Mouse (Mus musculus) kidney, adult 9 months (tissue): ENCODE data around the gene Trim8.
A peak's percentile ranks its signal among the peaks of the same experiment; 100 is the strongest.

ENCODE experiments used
- DNase-seq: peaks from one replicate; pipeline ENCODE4 v3.0.0; 2022

The Trim8 gene

DNA sequence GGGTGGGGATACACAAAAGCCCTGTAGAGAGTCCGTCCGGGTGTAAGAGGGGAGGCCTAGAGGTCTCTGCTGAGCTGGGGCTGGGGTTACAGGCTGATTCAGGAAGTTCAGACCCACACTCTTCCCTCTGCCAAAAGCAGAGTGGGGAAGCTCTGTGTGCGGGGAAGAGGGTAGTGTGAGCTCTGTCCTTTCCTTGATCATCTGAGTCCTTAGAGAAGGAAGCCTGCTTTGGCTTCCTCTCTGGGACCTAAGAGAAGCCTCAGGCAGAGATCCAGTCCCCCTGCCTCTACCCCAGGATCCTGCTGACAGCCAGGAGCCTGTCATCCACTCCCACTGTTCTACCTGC, 4.8 kb downstream of the Trim8 start:
- DNase-seq, result no peak

DNA sequence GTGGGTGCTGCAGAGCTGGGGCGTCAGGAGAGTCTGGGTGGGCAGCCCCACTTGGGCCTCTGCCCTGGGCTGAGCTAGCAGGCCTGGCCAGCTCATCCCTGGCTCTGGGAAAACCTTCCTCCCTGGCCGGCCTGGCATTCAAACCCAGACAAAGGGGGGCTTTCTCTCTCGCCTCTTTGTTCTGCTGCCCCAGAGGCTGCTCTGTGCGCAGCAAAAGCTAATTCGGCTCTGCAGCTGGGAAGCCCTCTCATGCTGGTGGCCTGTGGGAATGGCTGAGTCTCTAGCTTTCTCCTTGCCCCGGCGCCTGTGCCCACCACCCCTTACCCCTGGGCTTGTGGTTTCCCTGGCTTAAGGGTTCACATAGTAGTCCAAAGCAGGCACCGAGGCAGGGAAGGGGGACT, 5.7 kb downstream of the Trim8 start:
- no peak for DNase-seq

GRCm38 (mm10) chr19:46507806-46508205, 6.3 kb downstream of the Trim8 start:
- peak; percentile 93 for DNase-seq

DNA sequence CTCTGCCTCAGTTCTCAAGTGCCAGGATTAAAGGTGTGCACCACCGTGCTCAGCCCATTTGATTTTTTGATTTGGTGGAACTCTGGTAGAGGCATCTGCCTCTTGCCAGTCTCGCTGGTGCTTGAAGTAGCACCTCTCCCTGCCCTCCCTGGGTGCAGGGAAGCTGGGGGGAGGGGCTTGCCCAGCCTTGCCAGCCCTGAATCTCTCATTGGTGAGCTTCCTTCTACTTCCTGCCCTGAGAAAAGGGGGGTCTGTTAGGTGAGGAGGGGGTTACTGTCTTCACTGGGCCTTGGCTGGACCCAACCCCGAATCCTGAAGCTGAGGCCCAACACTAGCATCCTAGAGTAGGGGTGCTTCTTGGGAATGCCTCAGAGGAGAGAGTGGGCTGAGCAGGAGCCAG, 7.2 kb downstream of the Trim8 start:
- DNase-seq, result no peak

- no peak for DNase-seq
Measured at GRCm38 (mm10) chr19:46509202-46509601, 7.7 kb downstream of the Trim8 start.

- no peak for DNase-seq
Measured at GRCm38 (mm10) chr19:46509736-46510135, 8.2 kb downstream of the Trim8 start.

DNA sequence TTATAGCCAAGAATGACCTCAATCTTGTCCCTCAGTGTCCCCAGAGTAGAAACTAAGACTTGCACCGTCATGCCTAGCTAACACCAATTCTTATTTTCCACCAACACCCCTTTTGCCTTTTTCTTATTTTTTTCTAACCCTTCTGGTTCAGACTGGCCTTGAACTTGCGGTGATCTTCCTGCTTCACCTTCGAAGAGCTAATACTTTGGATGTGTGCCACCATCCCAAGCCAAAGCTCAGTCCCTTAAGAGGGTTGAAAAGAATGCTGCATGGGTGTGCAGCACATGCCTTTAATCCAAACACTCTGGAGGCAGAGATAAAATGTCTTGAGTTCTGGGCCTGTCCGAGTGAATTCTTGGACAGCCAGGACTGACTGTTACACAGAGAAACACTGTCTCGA, 8.9 kb downstream of the Trim8 start:
- DNase-seq, result no peak

GRCm38 (mm10) chr19:46510824-46511223, 9.3 kb downstream of the Trim8 start:
- no peak for DNase-seq

GRCm38 (mm10) chr19:46511263-46511662, 9.8 kb downstream of the Trim8 start:
- no peak for DNase-seq

GRCm38 (mm10) chr19:46514387-46514786, 12.9 kb downstream of the Trim8 start:
- no peak for DNase-seq

DNA sequence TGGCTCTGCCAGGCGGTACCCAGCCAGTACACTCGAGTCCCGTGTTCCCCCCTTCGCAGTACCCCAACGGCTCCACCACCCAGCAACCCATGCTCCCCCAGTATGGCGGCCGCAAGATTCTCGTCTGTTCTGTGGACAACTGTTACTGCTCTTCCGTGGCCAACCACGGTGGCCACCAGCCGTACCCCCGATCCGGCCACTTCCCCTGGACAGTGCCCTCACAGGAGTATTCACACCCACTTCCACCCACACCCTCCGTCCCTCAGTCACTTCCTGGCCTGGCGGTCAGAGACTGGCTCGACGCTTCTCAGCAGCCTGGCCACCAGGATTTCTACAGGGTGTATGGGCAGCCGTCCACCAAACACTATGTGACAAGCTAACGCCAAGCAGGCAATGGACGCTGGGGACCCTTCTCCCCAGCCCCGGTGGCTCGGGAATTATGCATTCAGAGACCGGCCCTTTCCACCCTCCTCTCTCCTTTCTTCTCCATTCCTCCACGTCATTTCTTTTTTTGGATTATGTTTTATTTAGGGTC, 13.9 kb downstream of the Trim8 start:
- DNase-seq, result no peak

GRCm38 (mm10) chr19:46516667-46517528, 15.4 kb downstream of the Trim8 start:
- no peak for DNase-seq

GRCm38 (mm10) chr19:46517529-46518351, 16.2 kb downstream of the Trim8 start:
- no peak for DNase-seq

DNA sequence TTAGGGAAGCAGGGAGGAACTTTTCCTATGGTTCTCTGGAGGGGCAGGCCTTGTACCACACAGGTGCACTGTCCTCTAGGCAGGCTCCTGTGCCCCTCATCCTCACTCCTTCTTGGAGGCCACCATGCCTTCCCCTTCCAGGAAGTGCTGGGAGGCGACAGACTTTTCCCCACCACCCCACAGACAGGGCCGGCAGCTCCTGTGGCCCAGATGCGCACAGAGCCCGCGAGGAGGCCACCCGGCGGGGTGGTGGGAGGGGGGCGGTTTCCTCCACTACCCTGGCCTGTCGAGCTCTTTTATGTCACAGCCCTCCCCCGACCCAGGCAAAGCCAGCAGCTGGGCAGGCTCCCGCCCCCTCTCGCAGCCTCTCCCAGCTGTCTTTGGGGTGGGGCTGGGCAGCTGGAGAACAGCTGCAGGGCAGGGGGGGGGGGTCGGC, 16.9 kb downstream of the Trim8 start:
- DNase-seq, result no peak

DNA sequence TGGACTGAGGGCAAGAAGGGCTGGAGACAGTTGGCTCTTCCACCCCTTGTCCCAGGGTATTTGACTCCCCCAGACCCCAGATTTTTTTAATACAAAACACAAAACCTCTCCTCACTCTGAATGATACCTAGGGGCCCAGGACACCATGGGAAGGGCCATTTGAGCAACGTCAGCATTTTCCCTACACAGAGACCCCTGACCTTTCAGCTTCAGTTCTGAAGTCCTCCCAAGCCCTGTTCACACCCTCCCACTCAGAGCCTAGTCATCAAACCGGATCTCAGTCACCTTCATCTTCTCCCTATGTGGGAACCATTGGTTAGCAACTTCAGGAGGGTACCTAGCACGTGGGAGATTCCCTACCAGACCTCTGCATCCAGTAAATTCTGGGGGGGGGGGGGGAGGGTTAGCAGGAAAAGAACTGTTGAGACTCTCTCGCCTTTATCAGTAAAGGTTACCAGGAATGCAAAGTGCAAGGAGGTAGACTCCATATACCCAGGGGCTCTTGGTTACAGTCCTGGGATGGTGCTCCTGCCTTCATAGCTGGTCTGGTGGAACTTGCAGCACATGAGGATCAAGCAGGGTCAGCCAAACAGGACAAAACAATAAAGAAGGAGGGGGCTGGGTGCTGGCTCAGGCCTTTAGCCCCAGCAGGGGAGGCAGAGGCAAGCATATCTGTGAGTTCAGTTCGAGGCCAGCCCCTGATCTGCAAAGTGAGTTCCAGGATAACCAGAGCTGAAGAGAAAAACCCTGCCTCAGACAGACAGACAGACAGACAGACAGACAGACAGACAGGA, 17.5 kb downstream of the Trim8 start:
- no peak for DNase-seq

DNA sequence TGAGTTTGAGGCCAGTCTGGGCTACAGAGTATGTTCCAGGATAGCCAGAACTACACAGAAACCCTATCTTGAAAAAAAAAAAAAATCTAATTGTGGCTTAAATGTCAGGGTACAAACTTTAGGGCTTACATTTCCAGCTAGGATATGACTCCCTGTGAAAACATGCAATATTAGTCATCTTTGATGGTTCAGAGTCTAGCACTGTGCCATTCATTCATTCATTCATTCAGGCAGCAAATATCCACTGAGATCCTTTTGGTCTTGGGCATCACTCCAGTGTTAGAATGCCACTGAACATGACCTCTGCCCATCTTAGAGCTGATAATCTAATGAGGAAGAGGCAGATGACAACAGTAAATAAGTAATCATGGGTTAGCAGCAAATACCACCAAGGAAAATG, 20.2 kb downstream of the Trim8 start:
- DNase-seq, result no peak

GRCm38 (mm10) chr19:46522433-46523044, 21.0 kb downstream of the Trim8 start:
- no peak for DNase-seq

- DNase-seq, result no peak
Measured at GRCm38 (mm10) chr19:46523131-46523479, 21.6 kb downstream of the Trim8 start.

DNA sequence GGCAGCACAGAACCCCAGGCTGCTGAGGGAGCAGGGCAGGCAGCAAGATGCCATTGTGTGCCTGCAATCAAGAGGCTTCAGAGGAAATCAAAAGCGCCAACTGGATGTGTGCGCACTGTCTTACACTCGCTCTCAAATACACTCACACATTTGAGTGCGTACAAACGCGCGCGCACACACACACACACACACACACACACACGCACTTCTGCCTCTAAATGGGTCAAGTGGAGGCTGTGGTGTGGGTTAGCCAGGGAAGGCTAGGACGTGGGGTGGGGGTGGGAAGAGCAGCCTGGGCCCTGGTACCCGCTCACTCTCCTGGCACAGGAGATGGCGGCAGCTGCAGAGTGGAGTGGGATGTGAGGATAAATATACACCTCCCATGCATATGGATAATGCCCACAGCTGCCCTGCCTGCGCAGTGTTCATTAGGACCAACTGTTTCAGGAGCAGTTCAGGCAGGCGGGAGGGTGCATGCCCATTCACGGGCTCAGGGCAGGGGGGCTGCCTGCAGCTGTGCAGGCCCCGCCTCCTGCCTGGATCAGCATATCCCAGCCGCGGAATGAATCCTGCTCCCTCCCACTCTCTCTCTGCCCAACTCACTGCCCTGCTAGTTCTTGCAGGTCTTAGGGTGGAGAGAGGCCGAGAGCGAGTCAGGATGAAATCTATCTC, 22.1 kb downstream of the Trim8 start:
- DNase-seq, result no peak

GRCm38 (mm10) chr19:46524152-46524544, 22.6 kb downstream of the Trim8 start:
- DNase-seq, result no peak

- DNase-seq, result peak; percentile 91
Measured at GRCm38 (mm10) chr19:46524601-46525321, 23.3 kb downstream of the Trim8 start.
